Mouse (Mus musculus) heart, postnatal 0 days (tissue): ENCODE results near the gene Myo3b. TPM values are rescaled to one million over a fixed set of nuclear protein-coding genes. Genes with fewer than 3 reads are reported as not detected.

Experiments
- ATAC-seq: fragments of 200-750 bp; cut with Nextera tagmentation; 2 replicates; pipeline ENCODE4 v1.8.0; 2017; ENCODE audit warnings: low read depth, moderate number of reproducible peaks, moderate library complexity; ENCODE audit not compliant: insufficient read depth
- DNase-seq: peaks from one replicate; pipeline ENCODE4 v3.0.0-alpha.2; 2016; ENCODE audit warnings: low spot score
- H3K27ac ChIP-seq: fragments of 300-500 bp; sonication (generic); 2 replicates; pipeline ENCODE4 v1.5.1; 2014; ENCODE audit warnings: low read depth, mild to moderate bottlenecking
- H3K27me3 ChIP-seq: fragments of 300-500 bp; sonication (generic); 2 replicates; pipeline ENCODE4 v1.6.1; 2014; ENCODE audit warnings: low read length, mixed read lengths; ENCODE audit not compliant: control insufficient read depth, insufficient read depth
- H3K36me3 ChIP-seq: fragments of 300-500 bp; sonication (generic); replicated peaks from 2 replicates; pipeline ENCODE4 v1.6.1; 2014; ENCODE audit warnings: low read length, mixed read lengths; ENCODE audit not compliant: control insufficient read depth, insufficient read depth
- H3K4me1 ChIP-seq: fragments of 300-500 bp; sonication (generic); 2 replicates; pipeline ENCODE4 v1.6.1; 2014; ENCODE audit warnings: antibody characterized with exemption; ENCODE audit not compliant: control insufficient read depth, insufficient read depth
- H3K4me2 ChIP-seq: fragments of 300-500 bp; sonication (generic); 2 replicates; pipeline ENCODE4 v1.6.1; 2014; ENCODE audit warnings: low read depth, mild to moderate bottlenecking, low read length, moderate library complexity
- H3K4me3 ChIP-seq: fragments of 300-500 bp; sonication (generic); 2 replicates; pipeline ENCODE4 v1.5.1; 2014; ENCODE audit warnings: low read depth, low read length
- H3K9ac ChIP-seq: fragments of 300-500 bp; sonication (generic); replicated peaks from 2 replicates; pipeline ENCODE4 v1.6.1; 2014; ENCODE audit warnings: low read depth, low read length, mixed read lengths
- H3K9me3 ChIP-seq: fragments of 300-500 bp; sonication (generic); replicated peaks from 2 replicates; pipeline ENCODE4 v1.6.1; 2016; ENCODE audit warnings: low read length; ENCODE audit not compliant: control insufficient read depth
- CTCF ChIP-seq: IDR thresholded peaks from 2 replicates; pipeline ENCODE4 v1.5.1; 2016; ENCODE audit warnings: antibody characterized with exemption, control low read depth, low read depth
- EP300 ChIP-seq: IDR thresholded peaks from 2 replicates; pipeline ENCODE4 v1.6.1; 2016; ENCODE audit warnings: antibody characterized with exemption, low read depth
- WGBS: fragments of 180-500 bp; shearing (Covaris S2); extraction: QIAGEN DNeasy Blood & Tissue Kit; methylation state at CpG from one replicate; pipeline ENCODE4 v1.1.7; 2014; 5-methylcytosine and 5-hydroxymethylcytosine counted together
- polyA plus RNA-seq: library from polyadenylated mRNA; unstranded; fragments of >200 nt; fragmentation: Nextera tagmentation; extraction: Ambion mirVana; gene quantifications from 2 replicates; pipeline ENCODE4 v1.2.1, GENCODE M21; 2015
- total RNA-seq: library from RNA; depleted of rRNA; stranded (reverse); fragments of >200 nt; gene quantifications from 2 replicates; pipeline ENCODE4 v1.2.3, GENCODE M21; 2014; ENCODE audit warnings: low replicate concordance

Myo3b gene
- total and polyA plus RNA-seq, 2 experiments from 2014 or later = 0.04 to 0.15 TPM

DNA sequence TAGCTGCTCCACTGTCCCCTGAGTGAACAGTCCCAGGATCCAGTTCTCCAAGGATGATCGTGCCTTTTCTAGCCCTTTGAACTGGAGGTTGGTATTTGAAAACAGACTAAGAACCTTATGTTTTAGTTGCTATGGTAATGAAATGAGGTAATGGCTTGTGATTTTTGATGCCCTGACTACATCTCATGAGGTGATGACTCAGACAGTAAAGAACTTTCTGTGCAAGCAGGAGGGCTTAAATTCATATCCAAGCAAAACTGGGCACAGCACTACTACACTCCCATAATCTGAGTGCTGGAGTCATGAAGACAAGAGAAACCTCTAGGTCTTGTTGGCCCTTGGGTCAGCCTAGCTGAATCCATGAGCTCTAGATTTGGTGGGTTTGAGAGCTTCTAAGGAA, 169.5 kb downstream of the Myo3b start:
- 90% methylated on average over 1 of the region's 1 CpGs for WGBS
- Histone ChIP-seq H3K27ac (no peak overlapping the region), H3K4me1 (no peaks in the 10 kb centered on the region), H3K9me3 (peaks cover 4% of the 10 kb centered on the region; the same call in 1 of the 2 replicates), H3K36me3 (no peaks in the 10 kb centered on the region), H3K4me2 (no peak overlapping the region), H3K4me3 (no peak overlapping the region), H3K9ac (no peak overlapping the region), H3K27me3 (no peaks in the 10 kb centered on the region)
- ATAC-seq (no peak), DNase-seq (no peak)
- TF ChIP-seq CTCF (no peak), EP300 (no peak)

DNA sequence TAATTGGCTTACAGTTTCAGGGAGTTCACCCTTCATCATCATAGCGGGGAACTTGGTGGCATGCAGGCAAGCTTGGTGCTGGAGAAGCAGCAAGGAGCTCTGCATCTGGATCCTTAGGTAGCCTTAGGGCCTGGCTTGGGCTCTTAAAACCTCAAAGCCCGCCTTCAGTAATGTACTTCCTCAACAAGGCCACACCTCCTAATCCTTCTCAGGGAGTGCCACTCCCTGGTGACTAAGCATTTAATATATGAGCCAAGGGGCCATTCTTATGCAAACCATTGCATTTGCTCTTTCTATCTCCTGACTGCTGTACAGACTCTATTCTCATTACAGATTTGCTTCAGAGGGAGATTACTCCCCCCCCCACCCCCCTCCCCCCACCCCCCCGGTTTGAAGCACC, 170.9 kb downstream of the Myo3b start:
- Histone ChIP-seq H3K27ac (no peak overlapping the region), H3K27me3 (no peaks in the 10 kb centered on the region), H3K4me2 (no peak overlapping the region), H3K9ac (no peak overlapping the region), H3K36me3 (no peaks in the 10 kb centered on the region), H3K9me3 (peaks cover 4% of the 10 kb centered on the region; the same call in 1 of the 2 replicates), H3K4me1 (no peaks in the 10 kb centered on the region), H3K4me3 (no peak overlapping the region)
- WGBS = 83% methylated on average over 3 of the region's 3 CpGs
- ATAC-seq (no peak), DNase-seq (no peak)
- TF ChIP-seq EP300 (no peak), CTCF (no peak)

- DNase-seq (no peak), ATAC-seq (no peak)
- TF ChIP-seq EP300 (no peak), CTCF (no peak)
- H3K9me3 ChIP-seq = peaks cover 4% of the 10 kb centered on the region; the same call in 1 of the 2 replicates
- no peak overlapping the region for H3K27ac ChIP-seq
- H3K4me2 ChIP-seq = no peak overlapping the region
- H3K4me3 ChIP-seq = no peak overlapping the region
- no peaks in the 10 kb centered on the region for H3K4me1 ChIP-seq
- WGBS = 80% methylated on average over 22 of the region's 22 CpGs
- H3K27me3 ChIP-seq = no peaks in the 10 kb centered on the region
- H3K36me3 ChIP-seq = no peaks in the 10 kb centered on the region
- no peak overlapping the region for H3K9ac ChIP-seq
Measured at GRCm38 (mm10) chr2:70210427-70211332, 171.8 kb downstream of the Myo3b start.

DNA sequence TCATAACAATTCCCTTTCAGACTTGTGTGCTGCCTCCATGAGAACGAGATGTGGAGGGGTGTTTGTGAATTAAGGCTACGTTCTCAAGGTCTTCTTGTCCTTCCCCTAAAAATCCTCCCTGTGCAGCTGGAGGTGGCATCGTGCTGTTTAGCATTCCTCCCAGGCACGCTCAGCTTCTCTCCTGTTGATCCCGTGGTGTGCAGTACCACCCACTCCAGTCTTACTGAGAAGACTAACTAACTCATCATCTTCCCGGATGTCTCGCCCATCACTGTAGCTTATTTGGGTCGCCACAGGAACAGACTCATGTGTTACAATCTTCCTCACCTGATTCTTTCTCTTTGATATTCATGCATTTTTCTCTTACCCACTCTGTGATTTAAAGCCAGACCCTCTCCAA, 175.5 kb downstream of the Myo3b start:
- no peak overlapping the region for H3K4me2 ChIP-seq
- no peaks in the 10 kb centered on the region for H3K27me3 ChIP-seq
- no peak for DNase-seq
- no peaks in the 10 kb centered on the region for H3K4me1 ChIP-seq
- no peak for ATAC-seq
- peaks cover 4% of the 10 kb centered on the region; the same call in 1 of the 2 replicates for H3K9me3 ChIP-seq
- H3K4me3 ChIP-seq = no peak overlapping the region
- TF ChIP-seq CTCF (no peak), EP300 (no peak)
- WGBS = 70% methylated on average over 8 of the region's 8 CpGs
- H3K9ac ChIP-seq = no peak overlapping the region
- H3K27ac ChIP-seq = no peak overlapping the region
- no peaks in the 10 kb centered on the region for H3K36me3 ChIP-seq

DNA sequence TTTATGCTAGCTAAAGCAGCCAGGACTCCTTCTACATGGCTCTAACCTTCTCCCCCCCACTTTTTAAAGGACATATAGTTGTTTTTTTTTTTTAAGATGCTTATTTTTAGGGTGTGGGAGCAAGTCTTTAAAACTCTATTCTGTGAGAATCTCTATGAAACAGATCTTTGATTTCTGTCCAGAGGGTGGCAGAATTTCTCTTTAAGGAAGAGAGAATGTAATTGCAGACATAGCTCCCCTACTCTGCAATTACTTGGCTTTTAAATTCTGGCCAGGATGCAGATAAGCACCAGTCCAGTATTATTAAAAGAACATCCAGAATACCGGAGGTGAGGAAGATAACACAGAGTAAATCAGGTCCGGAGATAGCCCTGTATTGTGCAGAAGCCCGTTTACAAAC, 178.9 kb downstream of the Myo3b start:
- no peaks in the 10 kb centered on the region for H3K9me3 ChIP-seq
- no peaks in the 10 kb centered on the region for H3K27me3 ChIP-seq
- no peaks in the 10 kb centered on the region for H3K36me3 ChIP-seq
- H3K4me2 ChIP-seq = no peak overlapping the region
- no peak overlapping the region for H3K9ac ChIP-seq
- no peaks in the 10 kb centered on the region for H3K4me1 ChIP-seq
- TF ChIP-seq CTCF (no peak), EP300 (no peak)
- ATAC-seq = no peak
- H3K4me3 ChIP-seq = no peak overlapping the region
- 24% methylated on average over 3 of the region's 3 CpGs for WGBS
- no peak overlapping the region for H3K27ac ChIP-seq
- DNase-seq = no peak
